Mouse (Mus musculus): ENCODE results near the gene Tmsb15b1. TPM values are rescaled to one million over a fixed set of nuclear protein-coding genes. Genes with fewer than 3 reads are reported as not detected.
A peak's percentile ranks its signal among the peaks of the same experiment; 100 is the strongest.
"Not testable (repeated sequence)": the region's sequence is repeated elsewhere in the genome, so short reads cannot be mapped to it uniquely, and the experiment has no call there.

Tmsb15b1 gene
- polyA plus RNA-seq, 1 experiment, result 38.2 TPM

GRCm38 (mm10) chrX:136992978-136993547 is 16.4 kb upstream of the Tmsb15b1 start, which contains the start of gene Zcchc18:
Gene Zcchc18 (plus strand): TSS chrX:136993155.
- TF ChIP-seq CTCF (IDR thresholded peaks at IDR 0.05; ENCODE audit: low read depth, low read length) (no peak), POLR2A (IDR thresholded peaks at IDR 0.05; ENCODE audit: insufficient read depth, low read length) (no peak), EP300 (IDR thresholded peaks at IDR 0.05; ENCODE audit: insufficient read depth, low read depth, low read length) (no peak)
- Histone ChIP-seq H3K4me3 (ENCODE audit: low read depth, low read length) (peak within 1 kb of the TSS; percentile 83), H3K36me3 (ENCODE audit: control insufficient read depth, insufficient read depth, low read length, poor library complexity, severe bottlenecking) (no peaks in the 10 kb centered on the region), H3K27ac (ENCODE audit: insufficient read depth, low read length) (no peak within 1 kb of the TSS), H3K9ac (ENCODE audit: low read depth, poor library complexity, severe bottlenecking) (peak within 1 kb of the TSS; percentile 22), H3K9me3 (replicated peaks; ENCODE audit: control insufficient read depth, insufficient read depth, low read length, poor library complexity, severe bottlenecking) (no peaks in the 10 kb centered on the region), H3K4me1 (ENCODE audit: control insufficient read depth, insufficient read depth, low read length) (no peaks in the 10 kb centered on the region), H3K27me3 (ENCODE audit: control insufficient read depth, insufficient read depth, low read length, poor library complexity, severe bottlenecking) (no peaks in the 10 kb centered on the region; the same call in 1 of the 2 replicates)

- H3K9ac ChIP-seq (ENCODE audit: low read depth, poor library complexity, severe bottlenecking), result peak overlapping the region; percentile 20; the same call in 1 of the 2 replicates
- H3K4me3 ChIP-seq (ENCODE audit: low read depth, low read length), result peak overlapping the region; percentile 83
- no peaks in the 10 kb centered on the region for H3K9me3 ChIP-seq (replicated peaks; ENCODE audit: control insufficient read depth, insufficient read depth, low read length, poor library complexity, severe bottlenecking)
- no peaks in the 10 kb centered on the region; the same call in 1 of the 2 replicates for H3K27me3 ChIP-seq (ENCODE audit: control insufficient read depth, insufficient read depth, low read length, poor library complexity, severe bottlenecking)
- no peak for TF ChIP-seq CTCF (IDR thresholded peaks at IDR 0.05; ENCODE audit: low read depth, low read length)
- TF ChIP-seq POLR2A (IDR thresholded peaks at IDR 0.05; ENCODE audit: insufficient read depth, low read length), result no peak
- no peak for TF ChIP-seq EP300 (IDR thresholded peaks at IDR 0.05; ENCODE audit: insufficient read depth, low read depth, low read length)
- H3K27ac ChIP-seq (ENCODE audit: insufficient read depth, low read length), result no peak overlapping the region
- no peaks in the 10 kb centered on the region for H3K36me3 ChIP-seq (ENCODE audit: control insufficient read depth, insufficient read depth, low read length, poor library complexity, severe bottlenecking)
- no peaks in the 10 kb centered on the region for H3K4me1 ChIP-seq (ENCODE audit: control insufficient read depth, insufficient read depth, low read length)
These were observed 15.7 kb upstream of the Tmsb15b1 start for GRCm38 (mm10) chrX:136992191-136992965.

GRCm38 (mm10) chrX:136991274-136991673 is 14.6 kb upstream of the Tmsb15b1 start:
- TF ChIP-seq EP300 (IDR thresholded peaks at IDR 0.05; ENCODE audit: insufficient read depth, low read depth, low read length), result no peak
- TF ChIP-seq POLR2A (IDR thresholded peaks at IDR 0.05; ENCODE audit: insufficient read depth, low read length), result no peak
- no peak for TF ChIP-seq CTCF (IDR thresholded peaks at IDR 0.05; ENCODE audit: low read depth, low read length)
- Histone ChIP-seq H3K4me1 (ENCODE audit: control insufficient read depth, insufficient read depth, low read length) (no peaks in the 10 kb centered on the region), H3K27me3 (ENCODE audit: control insufficient read depth, insufficient read depth, low read length, poor library complexity, severe bottlenecking) (no peaks in the 10 kb centered on the region; the same call in 1 of the 2 replicates)

GRCm38 (mm10) chrX:136986039-136986438 is 9.4 kb upstream of the Tmsb15b1 start:
- H3K36me3 ChIP-seq (ENCODE audit: control insufficient read depth, insufficient read depth, low read length, poor library complexity, severe bottlenecking), result no peaks in the 10 kb centered on the region
- TF ChIP-seq POLR2A (IDR thresholded peaks at IDR 0.05; ENCODE audit: insufficient read depth, low read length), result no peak
- TF ChIP-seq CTCF (IDR thresholded peaks at IDR 0.05; ENCODE audit: low read depth, low read length), result no peak
- TF ChIP-seq EP300 (IDR thresholded peaks at IDR 0.05; ENCODE audit: insufficient read depth, low read depth, low read length), result no peak
- no peak overlapping the region for H3K27ac ChIP-seq (ENCODE audit: insufficient read depth, low read length)
- no peaks in the 10 kb centered on the region for H3K4me1 ChIP-seq (ENCODE audit: control insufficient read depth, insufficient read depth, low read length)
- no peak overlapping the region for H3K4me3 ChIP-seq (ENCODE audit: low read depth, low read length)
- H3K9ac ChIP-seq (ENCODE audit: low read depth, poor library complexity, severe bottlenecking), result no peak overlapping the region
- no peaks in the 10 kb centered on the region for H3K27me3 ChIP-seq (ENCODE audit: control insufficient read depth, insufficient read depth, low read length, poor library complexity, severe bottlenecking)
- H3K9me3 ChIP-seq (replicated peaks; ENCODE audit: control insufficient read depth, insufficient read depth, low read length, poor library complexity, severe bottlenecking), result no peaks in the 10 kb centered on the region

More at GRCm38 (mm10) chrX:136991274-136991673, 14.6 kb upstream of the Tmsb15b1 start:
- H3K9ac ChIP-seq (ENCODE audit: low read depth, poor library complexity, severe bottlenecking), result no peak overlapping the region
- no peaks in the 10 kb centered on the region for H3K36me3 ChIP-seq (ENCODE audit: control insufficient read depth, insufficient read depth, low read length, poor library complexity, severe bottlenecking)
- no peak overlapping the region for H3K27ac ChIP-seq (ENCODE audit: insufficient read depth, low read length)
- no peaks in the 10 kb centered on the region for H3K9me3 ChIP-seq (replicated peaks; ENCODE audit: control insufficient read depth, insufficient read depth, low read length, poor library complexity, severe bottlenecking)
- H3K4me3 ChIP-seq (ENCODE audit: low read depth, low read length), result no peak overlapping the region

GRCm38 (mm10) chrX:136978616-136979015 is 1.9 kb upstream of the Tmsb15b1 start:
- Histone ChIP-seq H3K4me1 (ENCODE audit: control insufficient read depth, insufficient read depth, low read length) (no peaks in the 10 kb centered on the region), H3K9ac (ENCODE audit: low read depth, poor library complexity, severe bottlenecking) (no peak overlapping the region), H3K36me3 (ENCODE audit: control insufficient read depth, insufficient read depth, low read length, poor library complexity, severe bottlenecking) (no peaks in the 10 kb centered on the region), H3K27me3 (ENCODE audit: control insufficient read depth, insufficient read depth, low read length, poor library complexity, severe bottlenecking) (no peaks in the 10 kb centered on the region), H3K9me3 (replicated peaks; ENCODE audit: control insufficient read depth, insufficient read depth, low read length, poor library complexity, severe bottlenecking) (no peaks in the 10 kb centered on the region), H3K27ac (ENCODE audit: insufficient read depth, low read length) (no peak overlapping the region), H3K4me3 (ENCODE audit: low read depth, low read length) (no peak overlapping the region; the same call in 1 of the 2 replicates)
- TF ChIP-seq CTCF (IDR thresholded peaks at IDR 0.05; ENCODE audit: low read depth, low read length) (peak; percentile 53), EP300 (IDR thresholded peaks at IDR 0.05; ENCODE audit: insufficient read depth, low read depth, low read length) (no peak), POLR2A (IDR thresholded peaks at IDR 0.05; ENCODE audit: insufficient read depth, low read length) (no peak)

- Histone ChIP-seq H3K9ac (ENCODE audit: low read depth, poor library complexity, severe bottlenecking) (peak within 1 kb of the TSS; percentile 12; the same call in 1 of the 2 replicates), H3K4me3 (ENCODE audit: low read depth, low read length) (peak within 1 kb of the TSS; percentile 96)
- not testable (repeated sequence) for H3K36me3 ChIP-seq (ENCODE audit: control insufficient read depth, insufficient read depth, low read length, poor library complexity, severe bottlenecking); H3K9me3 ChIP-seq (replicated peaks; ENCODE audit: control insufficient read depth, insufficient read depth, low read length, poor library complexity, severe bottlenecking); H3K27ac ChIP-seq (ENCODE audit: insufficient read depth, low read length); H3K27me3 ChIP-seq (ENCODE audit: control insufficient read depth, insufficient read depth, low read length, poor library complexity, severe bottlenecking); H3K4me1 ChIP-seq (ENCODE audit: control insufficient read depth, insufficient read depth, low read length)
These were observed 1.3 kb downstream of the Tmsb15b1 start, which contains the start of gene Tmsb15b2 for GRCm38 (mm10) chrX:136975397-136975796. Gene Tmsb15b2 (minus strand): TSS chrX:136975497.

All from ES-Bruce4 (cell line).